Mouse (Mus musculus) Patski (cell line): ENCODE results near the gene Xrcc3. TPM values are rescaled to one million over a fixed set of nuclear protein-coding genes. Genes with fewer than 3 reads are reported as not detected.

Source experiments
- ATAC-seq: fragments of 100-300 bp; one replicate; pipeline ENCODE4 v1.8.0; 2021
- CTCF ChIA-PET: fragments of 350-600 bp; sonication (Branson Sonifier 250); formaldehyde crosslinking; loops from one replicate; lab custom pipeline; 2022; ENCODE audit warnings: inconsistent platforms; lab: Charles Lee
- POLR2A ChIA-PET: fragments of 350-600 bp; sonication (Branson Sonifier 250); formaldehyde crosslinking; loops from one replicate; lab custom pipeline; 2022; ENCODE audit warnings: antibody characterized with exemption, inconsistent platforms; lab: Charles Lee
- DNase-seq: peaks from one replicate; pipeline ENCODE4 v3.0.0-alpha.2; 2011; ENCODE audit warnings: low read depth, low spot score
- H3K27me3 ChIP-seq: fragments of 371-371 bp; one replicate; pipeline ENCODE4 v1.5.1; 2021
- CTCF ChIP-seq: fragments of 100-300 bp; IDR thresholded peaks from one replicate; pipeline ENCODE4 v1.5.1; 2021
- in situ Hi-C: fragments of 300-500 bp; cut with MboI; formaldehyde crosslinking; loops from 3 replicates; pipeline ENCODE4 v1.11.1; 2018; ENCODE audit warnings: low pct_unique_long_range_greater_than_20kb, mixed read lengths
- polyA plus RNA-seq: library from polyadenylated mRNA; unstranded; gene quantifications from one replicate; pipeline ENCODE4 v1.2.3, GENCODE M21; 2021

Xrcc3 gene
- 4.1 TPM for polyA plus RNA-seq

- ATAC-seq = peak; percentile 94
- DNase-seq = peak; percentile 81
- no peak for TF ChIP-seq CTCF
- in situ Hi-C loops = no loop called here
- CTCF ChIA-PET = no interaction called here
- no peaks in the 10 kb centered on the region for H3K27me3 ChIP-seq
- POLR2A ChIA-PET = no interaction called here
These were observed at the start of gene Xrcc3, which contains the start of gene Zfyve21 for GRCm38 (mm10) chr12:111813766-111814617. TSS of gene Xrcc3 (minus strand) at chr12:111813873. TSS of gene Zfyve21 (plus strand) at chr12:111814170.

DNA sequence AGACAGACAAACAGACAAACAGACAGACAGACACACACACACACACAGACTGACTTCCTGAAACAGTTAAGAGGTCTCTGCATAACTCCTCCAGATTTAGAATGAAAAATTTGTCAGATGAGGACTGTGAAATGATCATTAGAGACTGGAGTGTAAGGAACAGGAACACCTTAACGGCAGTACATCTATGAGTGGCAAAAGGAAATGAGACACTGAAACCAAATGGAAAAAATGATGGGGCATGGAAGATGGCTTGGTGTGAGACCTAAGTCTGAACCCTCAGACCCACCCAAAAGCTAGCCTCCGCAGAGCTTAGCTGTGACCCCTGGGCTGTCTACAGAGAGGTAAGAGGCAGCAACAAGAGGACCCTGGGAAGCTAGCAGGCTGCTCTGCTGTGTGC lies 41.8 kb upstream of the Xrcc3 start:
- in situ Hi-C loops = no loop called here
- no peaks in the 10 kb centered on the region for H3K27me3 ChIP-seq
- ATAC-seq (no peak), DNase-seq (no peak)
- TF ChIP-seq CTCF = no peak
- CTCF ChIA-PET = no interaction called here
- POLR2A ChIA-PET = no interaction called here

GRCm38 (mm10) chr12:111853546-111853945 lies 39.9 kb upstream of the Xrcc3 start:
- ATAC-seq = no peak
- no peaks in the 10 kb centered on the region for H3K27me3 ChIP-seq
- DNase-seq = no peak
- ChIA-PET POLR2A (no interaction called here), CTCF (interaction anchor here (1.1 to 1.2 kb wide), 2 partner anchors 26 to 71 kb away, joined by 3 read pairs; no protein-coding TSS in a partner anchor)
- in situ Hi-C loops = no loop called here
- TF ChIP-seq CTCF = no peak

DNA sequence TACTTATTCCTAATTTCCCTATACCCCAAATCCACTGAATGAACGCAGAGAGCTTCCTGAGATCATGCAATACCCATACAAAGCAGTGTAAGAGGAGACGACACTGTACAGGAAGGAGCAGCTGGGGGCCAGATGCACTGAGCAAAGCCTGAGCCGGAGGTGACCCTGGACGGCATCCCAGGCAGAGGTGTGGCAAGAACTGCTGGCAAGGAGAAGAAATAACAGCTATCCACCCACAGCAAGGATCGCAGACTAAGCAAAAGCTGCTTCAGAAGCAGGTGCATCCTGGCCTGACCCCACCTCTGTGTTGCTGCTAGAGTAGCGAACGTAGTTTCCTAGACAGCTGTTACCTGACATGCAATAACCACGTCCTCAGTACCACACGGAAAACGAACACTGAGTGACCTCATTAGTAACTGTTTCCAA lies 39.4 kb upstream of the Xrcc3 start:
- ChIA-PET CTCF (interaction anchor here (0.9 to 1.2 kb wide), 2 partner anchors 8 to 71 kb away, joined by 3 read pairs; no protein-coding TSS in a partner anchor), POLR2A (no interaction called here)
- ATAC-seq (no peak), DNase-seq (no peak)
- in situ Hi-C loops = no loop called here
- H3K27me3 ChIP-seq = no peaks in the 10 kb centered on the region
- no peak for TF ChIP-seq CTCF

DNA sequence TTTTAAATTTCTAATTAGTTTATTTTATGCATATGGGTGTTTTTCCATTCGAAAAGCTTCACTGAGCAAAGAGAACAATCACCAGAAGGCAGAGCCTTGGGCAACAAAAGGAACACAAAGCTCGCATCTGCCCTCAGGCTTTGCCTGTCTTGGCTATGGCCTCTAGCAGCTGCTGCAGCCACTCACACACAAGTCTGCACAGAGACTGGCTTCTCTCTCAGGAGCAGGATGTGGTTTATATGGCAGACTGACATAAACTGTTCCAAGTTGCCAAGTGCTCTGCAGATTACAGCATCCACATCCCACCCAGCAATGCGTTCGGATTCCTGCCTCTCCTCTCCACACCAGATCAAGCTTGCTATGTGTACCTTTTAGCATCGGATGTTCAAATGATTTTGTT lies 38.1 kb upstream of the Xrcc3 start:
- POLR2A ChIA-PET = no interaction called here
- ATAC-seq = no peak
- H3K27me3 ChIP-seq = no peaks in the 10 kb centered on the region
- DNase-seq = no peak
- TF ChIP-seq CTCF = no peak
- CTCF ChIA-PET = interaction anchor here (0.7 to 0.9 kb wide), 2 partner anchors 10 to 33 kb away, joined by 3 to 4 read pairs; no protein-coding TSS in a partner anchor
- in situ Hi-C loops = no loop called here

DNA sequence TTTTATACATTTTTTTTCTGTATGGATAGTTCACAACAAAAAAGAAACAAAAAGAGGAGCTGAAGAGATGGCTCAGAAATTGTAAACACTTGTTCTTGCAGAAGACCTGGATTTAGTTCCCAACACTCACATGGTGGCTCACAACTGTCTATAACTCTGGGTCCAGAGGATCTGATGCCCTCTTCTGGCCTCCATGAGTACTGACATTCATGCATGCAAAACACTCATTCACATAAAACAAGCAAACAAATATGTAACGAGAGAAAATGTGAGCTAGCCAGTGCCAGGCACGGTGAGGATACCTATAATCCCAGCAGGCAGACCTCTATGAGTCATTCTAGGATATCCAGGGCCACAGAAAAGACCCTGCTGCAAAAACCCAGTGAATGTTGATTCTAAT lies 37.6 kb upstream of the Xrcc3 start:
- DNase-seq = no peak
- in situ Hi-C loops = no loop called here
- ATAC-seq = no peak
- ChIA-PET CTCF (interaction anchor here (0.7 to 0.9 kb wide), 2 partner anchors 10 to 33 kb away, joined by 3 to 4 read pairs; no protein-coding TSS in a partner anchor), POLR2A (no interaction called here)
- TF ChIP-seq CTCF = peak; percentile 55
- no peaks in the 10 kb centered on the region for H3K27me3 ChIP-seq

DNA sequence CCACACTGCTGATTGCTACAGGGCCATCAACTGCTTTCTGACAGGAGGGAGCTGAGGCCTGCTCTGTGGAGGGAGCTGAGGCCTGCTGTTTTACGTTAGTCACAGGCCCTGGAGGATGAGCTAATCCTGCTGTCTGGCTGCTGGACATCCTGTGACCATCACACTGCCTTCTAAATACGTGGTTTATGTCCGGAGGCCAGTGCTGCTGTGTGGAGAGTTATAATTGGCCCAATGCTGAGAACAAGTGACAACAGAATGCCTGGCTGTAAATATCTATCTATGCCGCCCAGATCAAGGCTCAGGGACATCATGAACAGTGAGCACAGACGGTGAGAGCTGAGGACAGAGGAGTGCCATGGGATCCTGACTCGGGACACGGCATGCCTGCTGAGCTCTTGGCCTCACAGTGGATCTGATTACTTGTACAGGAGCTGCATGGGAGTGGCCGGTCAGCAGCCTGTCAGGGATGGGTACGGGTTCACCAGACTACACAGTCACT lies 34.7 kb upstream of the Xrcc3 start:
- ChIA-PET POLR2A (no interaction called here), CTCF (no interaction called here)
- no peak for TF ChIP-seq CTCF
- no peaks in the 10 kb centered on the region for H3K27me3 ChIP-seq
- ATAC-seq (no peak), DNase-seq (no peak)
- in situ Hi-C loops = no loop called here

DNA sequence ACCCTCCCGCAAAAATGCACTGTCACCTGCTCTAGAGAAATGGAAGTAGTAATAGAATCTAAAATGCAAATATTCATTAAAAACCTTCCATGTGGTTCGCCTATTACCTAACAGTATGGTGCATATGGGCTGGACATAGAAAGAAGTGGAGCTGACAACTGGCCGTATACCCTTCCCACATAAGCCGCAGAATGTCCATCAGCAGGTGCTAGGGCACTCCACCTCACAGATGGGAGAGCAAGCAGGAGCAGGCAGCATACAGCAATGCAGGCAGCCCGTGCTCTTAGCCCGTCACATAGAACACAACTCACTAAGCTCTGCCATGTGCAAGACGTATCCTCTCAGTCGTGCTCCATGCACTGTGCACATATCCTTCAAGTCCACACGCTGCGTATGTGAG lies 33.1 kb upstream of the Xrcc3 start:
- ChIA-PET POLR2A (interaction anchor here (0.8 kb wide), 1 partner anchor 12 kb away, joined by 8 read pairs; no protein-coding TSS in a partner anchor), CTCF (no interaction called here)
- in situ Hi-C loops = no loop called here
- ATAC-seq = no peak
- no peak for DNase-seq
- no peak for TF ChIP-seq CTCF
- no peaks in the 10 kb centered on the region for H3K27me3 ChIP-seq

DNA sequence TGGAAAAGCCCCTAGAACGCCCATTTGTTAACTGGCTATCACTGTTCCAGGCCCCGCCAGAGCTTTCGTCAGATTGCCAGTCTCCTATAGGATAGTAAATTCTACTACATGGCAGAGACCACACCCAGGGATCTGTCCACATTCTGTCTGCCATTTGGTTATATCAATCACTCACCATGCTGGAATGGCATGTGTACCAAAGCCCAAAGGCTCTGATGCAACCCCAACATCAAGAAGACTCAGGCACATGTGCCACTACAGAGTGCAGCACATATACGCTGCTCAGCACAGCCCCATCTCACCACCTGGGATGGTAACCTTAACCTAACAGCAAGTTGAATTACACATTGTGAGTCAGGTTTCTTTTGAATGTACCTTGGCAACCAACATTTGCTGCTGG lies 32.3 kb upstream of the Xrcc3 start:
- ChIA-PET CTCF (no interaction called here), POLR2A (no interaction called here)
- DNase-seq (no peak), ATAC-seq (no peak)
- no peak for TF ChIP-seq CTCF
- no peaks in the 10 kb centered on the region for H3K27me3 ChIP-seq
- in situ Hi-C loops = no loop called here

DNA sequence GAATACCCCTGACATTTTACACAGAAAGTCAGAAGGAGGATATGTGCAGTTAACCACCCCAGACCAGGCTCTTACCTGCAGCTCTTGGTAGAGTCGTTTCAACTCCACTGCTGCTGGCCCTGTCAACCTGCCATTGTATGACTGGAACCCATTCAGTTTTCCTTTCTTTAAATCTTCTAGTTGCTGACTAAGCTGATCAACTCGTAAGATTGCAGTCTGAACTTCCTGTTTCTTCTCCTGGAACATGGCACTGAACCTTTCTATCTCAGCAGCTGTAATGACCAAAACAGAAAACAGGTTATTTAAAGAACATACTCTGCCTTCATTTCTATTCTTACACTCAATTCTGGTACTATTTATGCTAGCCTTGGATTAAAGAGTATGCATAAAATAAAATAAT lies 29.8 kb upstream of the Xrcc3 start:
- in situ Hi-C loops = no loop called here
- DNase-seq = no peak
- POLR2A ChIA-PET = interaction anchor here (0.8 kb wide), 1 partner anchor 11 kb away, joined by 3 read pairs; no protein-coding TSS in a partner anchor
- no peaks in the 10 kb centered on the region for H3K27me3 ChIP-seq
- no peak for TF ChIP-seq CTCF
- ATAC-seq = no peak
- CTCF ChIA-PET = no interaction called here
